In the genomic region with DNA sequence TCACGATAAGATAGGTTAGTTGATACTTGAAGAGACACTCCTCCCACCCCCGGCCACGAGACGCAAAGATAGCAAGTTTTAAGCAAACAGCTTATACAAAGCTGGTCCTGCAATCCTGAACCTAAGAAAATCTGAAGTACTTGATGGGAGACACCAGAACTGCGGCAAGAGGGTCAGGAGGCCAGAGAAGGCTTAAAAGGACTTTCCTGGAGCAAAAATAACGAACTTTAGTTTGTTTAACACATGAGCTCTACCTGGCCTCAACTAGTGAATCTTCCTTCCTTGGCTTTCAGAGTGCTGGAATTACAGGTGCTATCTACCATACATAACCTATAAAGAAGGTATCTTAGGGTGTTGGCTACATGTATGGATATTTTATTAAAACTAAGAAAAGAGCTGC, we compare ENCODE assay signal across 10 mouse cellular contexts. TPM values are rescaled to one million over a fixed set of nuclear protein-coding genes. Genes with fewer than 3 reads are reported as not detected.
DNase-seq lines count a peak whose midpoint lies in the region; ATAC-seq and TF ChIP-seq lines count a peak whose summit lies in the region.
"Had no signal": no experiment of that assay in that cellular context is flagged by ENCODE, and none has a peak within 500 bp of the region (broad histone marks: within the 10 kb centered on the region; RNA-seq: fewer than 3 reads in every experiment).

No protein-coding gene starts in this region.

- no peak overlapping the region for H3K9ac ChIP-seq in heart, postnatal 0 days (replicated peaks; ENCODE audit: low read depth, low read length)
- H3K9ac ChIP-seq in embryonic facial prominence, embryonic 12.5 days, result no peak overlapping the region
- H3K9ac ChIP-seq in intestine, embryonic 15.5 days, result no peak overlapping the region
- H3K9ac ChIP-seq in midbrain, embryonic 14.5 days (replicated peaks; ENCODE audit: low read length), result no peak overlapping the region

- TF ChIP-seq EP300 in heart, postnatal 0 days (IDR thresholded peaks at IDR 0.05; ENCODE audit: low read depth), result no peak

- peaks cover 8% of the 10 kb centered on the region for H3K27me3 ChIP-seq in heart, postnatal 0 days (ENCODE audit: control insufficient read depth, insufficient read depth, low read length)
- peaks cover 19% of the 10 kb centered on the region; the same call in 1 of the 2 replicates for H3K27me3 ChIP-seq in embryonic facial prominence, embryonic 12.5 days
- peaks cover 8% of the 10 kb centered on the region; the same call in 1 of the 2 replicates for H3K27me3 ChIP-seq in intestine, embryonic 15.5 days (replicated peaks)
- peaks cover 28% of the 10 kb centered on the region for H3K27me3 ChIP-seq in midbrain, embryonic 14.5 days (ENCODE audit: control insufficient read depth, insufficient read depth, low read length)

- TF ChIP-seq CTCF in heart, postnatal 0 days (IDR thresholded peaks at IDR 0.05; ENCODE audit: low read depth), result no peak

- H3K9me3 ChIP-seq in heart, postnatal 0 days (replicated peaks; ENCODE audit: control insufficient read depth, low read length), result no peaks in the 10 kb centered on the region
- H3K9me3 ChIP-seq in embryonic facial prominence, embryonic 12.5 days, result no peaks in the 10 kb centered on the region
- H3K9me3 ChIP-seq in intestine, embryonic 15.5 days, result no peaks in the 10 kb centered on the region
- no peaks in the 10 kb centered on the region for H3K9me3 ChIP-seq in midbrain, embryonic 14.5 days (ENCODE audit: control insufficient read depth, low read length)

- no peak for ATAC-seq in heart, postnatal 0 days (ENCODE audit: insufficient read depth, low read depth)
- no peak for ATAC-seq in embryonic facial prominence, embryonic 12.5 days (ENCODE audit: insufficient number of reproducible peaks, insufficient read depth, low FRiP score, low TSS enrichment)
- ATAC-seq in intestine, embryonic 15.5 days, result no peak
- no peak for ATAC-seq in midbrain, embryonic 14.5 days (ENCODE audit: low FRiP score, low TSS enrichment)
- no peak for ATAC-seq in inflammation-experienced regulatory T-cells, adult 6 months

- DNase-seq in heart, postnatal 0 days (ENCODE audit: low spot score), result no peak
- no peak for DNase-seq in heart, adult 11 months
- no peak for DNase-seq in midbrain, embryonic 14.5 days
- no peak for DNase-seq in adrenal gland, adult 8-10 months
- no peak for DNase-seq in B cell, adult 2 months

- no peaks in the 10 kb centered on the region for H3K36me3 ChIP-seq in heart, postnatal 0 days (replicated peaks; ENCODE audit: control insufficient read depth, insufficient read depth, low read length)
- no peaks in the 10 kb centered on the region for H3K36me3 ChIP-seq in embryonic facial prominence, embryonic 12.5 days
- H3K36me3 ChIP-seq in intestine, embryonic 15.5 days, result no peaks in the 10 kb centered on the region
- H3K36me3 ChIP-seq in midbrain, embryonic 14.5 days (ENCODE audit: control insufficient read depth, insufficient read depth, low read length), result no peaks in the 10 kb centered on the region
- H3K36me3 ChIP-seq: G1E had no signal

- no peak overlapping the region for H3K27ac ChIP-seq in heart, postnatal 0 days (ENCODE audit: low read depth)
- no peak overlapping the region for H3K27ac ChIP-seq in embryonic facial prominence, embryonic 12.5 days
- no peak overlapping the region for H3K27ac ChIP-seq in intestine, embryonic 15.5 days
- no peak overlapping the region for H3K27ac ChIP-seq in midbrain, embryonic 14.5 days (replicated peaks; ENCODE audit: low read depth, low read length)

- peak overlapping the region; percentile 57 for H3K4me3 ChIP-seq in heart, postnatal 0 days (ENCODE audit: low read depth, low read length)
- peak overlapping the region; percentile 22; the same call in 1 of the 2 replicates for H3K4me3 ChIP-seq in embryonic facial prominence, embryonic 12.5 days
- no peak overlapping the region for H3K4me3 ChIP-seq in intestine, embryonic 15.5 days (replicated peaks)
- no peak overlapping the region for H3K4me3 ChIP-seq in midbrain, embryonic 14.5 days (replicated peaks; ENCODE audit: low read depth, low read length)

- peak overlapping the region; percentile 43 for H3K4me2 ChIP-seq in heart, postnatal 0 days (ENCODE audit: low read depth, low read length)
- H3K4me2 ChIP-seq in embryonic facial prominence, embryonic 12.5 days (replicated peaks), result peak overlapping the region; percentile 50
- peak overlapping the region; percentile 100 for H3K4me2 ChIP-seq in intestine, embryonic 15.5 days (replicated peaks)
- H3K4me2 ChIP-seq in midbrain, embryonic 14.5 days (ENCODE audit: low read length), result peak overlapping the region; percentile 7; the same call in 1 of the 2 replicates

- 18% methylated on average over 6 of the region's 6 CpGs for WGBS in heart, postnatal 0 days
- WGBS in embryonic facial prominence, embryonic 12.5 days, result 21% methylated on average over 6 of the region's 6 CpGs
- WGBS in intestine, embryonic 15.5 days, result 12% methylated on average over 6 of the region's 6 CpGs
- 20% methylated on average over 6 of the region's 6 CpGs for WGBS in midbrain, embryonic 14.5 days

- peaks cover 30% of the 10 kb centered on the region for H3K4me1 ChIP-seq in heart, postnatal 0 days (ENCODE audit: control insufficient read depth, insufficient read depth)
- H3K4me1 ChIP-seq in embryonic facial prominence, embryonic 12.5 days, result peaks cover 31% of the 10 kb centered on the region
- peaks cover 37% of the 10 kb centered on the region for H3K4me1 ChIP-seq in intestine, embryonic 15.5 days (replicated peaks)
- H3K4me1 ChIP-seq in midbrain, embryonic 14.5 days (ENCODE audit: control insufficient read depth, insufficient read depth, low read length), result peaks cover 6% of the 10 kb centered on the region; the same call in 1 of the 2 replicates

RNA-seq across cellular contexts. Expression of gene Ybx2, which starts 0.9 kb away (rescaled TPM):
- total RNA-seq in heart, postnatal 0 days (2014; rRNA removed; ENCODE audit: low replicate concordance), result 16.0 and 25.6 TPM in 2 replicates
- polyA plus RNA-seq in heart, postnatal 0 days (2015; fragmentation: Nextera tagmentation; extraction: Ambion mirVana), result 4.9 and 7.9 TPM in 2 replicates
- polyA plus RNA-seq in embryonic facial prominence, embryonic 12.5 days (2016; fragmentation: Nextera tagmentation; extraction: Ambion mirVana), result 10.7 and 11.4 TPM in 2 replicates
- 2.5 and 3.1 TPM in 2 replicates for polyA plus RNA-seq in intestine, embryonic 15.5 days (2015; fragmentation: Nextera tagmentation; extraction: Ambion mirVana)
- 4.3 and 10.4 TPM in 2 replicates for polyA plus RNA-seq in midbrain, embryonic 14.5 days (2014; fragmentation: Nextera tagmentation; extraction: Ambion mirVana)
- 10 to 100 TPM in 3 of 4 experiments, 1 to 10 TPM in 1; 6.3 to 13.9 (median 11.8) TPM for total RNA-seq in adrenal gland, adult 8-10 months (2022)
- not detected for polyA plus RNA-seq in inflammation-experienced regulatory T-cells, adult 6 months (2017; shearing (Covaris generic))
- polyA plus RNA-seq: G1E had no signal

RNA-seq across cellular contexts. Expression of gene Eif5a, which starts 12.9 kb away (rescaled TPM):
- total RNA-seq in heart, postnatal 0 days (2014; rRNA removed; ENCODE audit: low replicate concordance), result 469 and 504 TPM in 2 replicates
- 961 and 973 TPM in 2 replicates for polyA plus RNA-seq in heart, postnatal 0 days (2015; fragmentation: Nextera tagmentation; extraction: Ambion mirVana)
- polyA plus RNA-seq in embryonic facial prominence, embryonic 12.5 days (2016; fragmentation: Nextera tagmentation; extraction: Ambion mirVana), result 1,661 and 1,669 TPM in 2 replicates
- polyA plus RNA-seq in intestine, embryonic 15.5 days (2015; fragmentation: Nextera tagmentation; extraction: Ambion mirVana), result 1,625 and 1,693 TPM in 2 replicates
- polyA plus RNA-seq in midbrain, embryonic 14.5 days (2014; fragmentation: Nextera tagmentation; extraction: Ambion mirVana), result 1,083 and 1,099 TPM in 2 replicates
- 100 to 1,000 TPM; 468 to 561 (median 519) TPM for total RNA-seq in adrenal gland, adult 8-10 months (2022)
- 1,000 to 10,000 TPM; 1,103 to 1,192 (median 1,160) TPM for polyA plus RNA-seq in inflammation-experienced regulatory T-cells, adult 6 months (2017; shearing (Covaris generic))

RNA-seq across cellular contexts. Expression of gene Slc2a4, which starts 13.3 kb away (rescaled TPM):
- total RNA-seq in heart, postnatal 0 days (2014; rRNA removed; ENCODE audit: low replicate concordance), result 235 and 267 TPM in 2 replicates
- polyA plus RNA-seq in heart, postnatal 0 days (2015; fragmentation: Nextera tagmentation; extraction: Ambion mirVana), result 89.2 and 89.7 TPM in 2 replicates
- polyA plus RNA-seq in embryonic facial prominence, embryonic 12.5 days (2016; fragmentation: Nextera tagmentation; extraction: Ambion mirVana), result 34.2 and 36.1 TPM in 2 replicates
- 20.4 and 21.8 TPM in 2 replicates for polyA plus RNA-seq in intestine, embryonic 15.5 days (2015; fragmentation: Nextera tagmentation; extraction: Ambion mirVana)
- polyA plus RNA-seq in midbrain, embryonic 14.5 days (2014; fragmentation: Nextera tagmentation; extraction: Ambion mirVana), result 2.2 and 4.5 TPM in 2 replicates
- total RNA-seq in adrenal gland, adult 8-10 months (2022), result 10 to 100 TPM; 36.5 to 90.1 (median 50.0) TPM
- polyA plus RNA-seq in inflammation-experienced regulatory T-cells, adult 6 months (2017; shearing (Covaris generic)), result not detected

RNA-seq across cellular contexts. Expression of gene Gps2, which starts 21.0 kb away (rescaled TPM):
- total RNA-seq in heart, postnatal 0 days (2014; rRNA removed; ENCODE audit: low replicate concordance), result 48.6 and 72.4 TPM in 2 replicates
- polyA plus RNA-seq in heart, postnatal 0 days (2015; fragmentation: Nextera tagmentation; extraction: Ambion mirVana), result 37.1 and 38.1 TPM in 2 replicates
- polyA plus RNA-seq in embryonic facial prominence, embryonic 12.5 days (2016; fragmentation: Nextera tagmentation; extraction: Ambion mirVana), result 84.8 and 92.0 TPM in 2 replicates
- 68.1 and 68.5 TPM in 2 replicates for polyA plus RNA-seq in intestine, embryonic 15.5 days (2015; fragmentation: Nextera tagmentation; extraction: Ambion mirVana)
- polyA plus RNA-seq in midbrain, embryonic 14.5 days (2014; fragmentation: Nextera tagmentation; extraction: Ambion mirVana), result 56.4 and 62.4 TPM in 2 replicates
- total RNA-seq in adrenal gland, adult 8-10 months (2022), result 10 to 100 TPM; 44.0 to 72.7 (median 52.0) TPM
- 100 to 1,000 TPM in 2 of 3 experiments, 10 to 100 TPM in 1; 91.9 to 128 (median 122) TPM for polyA plus RNA-seq in inflammation-experienced regulatory T-cells, adult 6 months (2017; shearing (Covaris generic))

RNA-seq across cellular contexts. Expression of gene Cldn7, which starts 29.9 kb away (rescaled TPM):
- total RNA-seq in heart, postnatal 0 days (2014; rRNA removed; ENCODE audit: low replicate concordance), result 0.93 TPM in 1 of 2 replicates, not detected in the other
- polyA plus RNA-seq in heart, postnatal 0 days (2015; fragmentation: Nextera tagmentation; extraction: Ambion mirVana), result 0.64 and 1.8 TPM in 2 replicates
- 29.6 and 32.2 TPM in 2 replicates for polyA plus RNA-seq in embryonic facial prominence, embryonic 12.5 days (2016; fragmentation: Nextera tagmentation; extraction: Ambion mirVana)
- 977 and 1,030 TPM in 2 replicates for polyA plus RNA-seq in intestine, embryonic 15.5 days (2015; fragmentation: Nextera tagmentation; extraction: Ambion mirVana)
- polyA plus RNA-seq in midbrain, embryonic 14.5 days (2014; fragmentation: Nextera tagmentation; extraction: Ambion mirVana), result 0.20 TPM in 1 of 2 replicates, not detected in the other
- total RNA-seq in adrenal gland, adult 8-10 months (2022), result under 1 TPM in 1 of 4 experiments, not detected in 3; 0.55 TPM
- 1 to 10 TPM in 1 of 3 experiments, not detected in 2; 1.1 TPM for polyA plus RNA-seq in inflammation-experienced regulatory T-cells, adult 6 months (2017; shearing (Covaris generic))
- total RNA-seq: G1E; layer of hippocampus, postnatal 14 days had no signal
- polyA plus RNA-seq: G1E had no signal

Comparison
In these comparisons a context has a peak if more than half of its experiments do, and no peak if none do; other contexts are left out.
1. H3K4me2 ChIP-seq: peak in every context shown above with its lines; median percentile 100 in intestine, embryonic 15.5 days; 50 in embryonic facial prominence, embryonic 12.5 days; 43 in heart, postnatal 0 days; 7 in midbrain, embryonic 14.5 days.
2. H3K4me3 ChIP-seq: peak in heart, postnatal 0 days (single experiment) and embryonic facial prominence, embryonic 12.5 days (single experiment); none in intestine, embryonic 15.5 days (single experiment) and midbrain, embryonic 14.5 days (single experiment).